Mouse (Mus musculus) myocyte (in vitro differentiated cells): ENCODE results near the gene Dclk2.

ENCODE experiments used
- E2F4 ChIP-seq: IDR thresholded peaks from one replicate; pipeline ENCODE4 v1.6.1; 2011; ENCODE audit warnings: mild to moderate bottlenecking, control low read depth, moderate library complexity; ENCODE audit not compliant: insufficient read depth
- MAX ChIP-seq: IDR thresholded peaks from one replicate; pipeline ENCODE4 v1.6.1; 2011; ENCODE audit warnings: low read depth, mild to moderate bottlenecking, control low read depth
- MYOD1 ChIP-seq, 3 experiments: IDR thresholded peaks; one replicate each; pipeline ENCODE4 v1.6.1; 2011; ENCODE audit warnings: control low read depth in 2 of 3, low read depth in 2 of 3, mild to moderate bottlenecking in 2 of 3, moderate library complexity in 1 of 3; ENCODE audit not compliant: insufficient read length in 2 of 3, control insufficient read depth in 1 of 3
- MYOG ChIP-seq, 3 experiments: IDR thresholded peaks; one replicate each; pipeline ENCODE4 v1.6.1; 2011; ENCODE audit warnings: control low read depth in 2 of 3, low read depth in 2 of 3, mild to moderate bottlenecking in 2 of 3; ENCODE audit not compliant: insufficient read length in 2 of 3, control insufficient read depth in 1 of 3, insufficient read depth in 1 of 3
- POLR2A ChIP-seq: IDR thresholded peaks from one replicate; pipeline ENCODE4 v1.6.1; 2011; ENCODE audit warnings: low read depth, mild to moderate bottlenecking, control low read depth, moderate library complexity; ENCODE audit not compliant: insufficient read length
- POLR2AphosphoS2 ChIP-seq: IDR thresholded peaks from one replicate; pipeline ENCODE4 v1.6.1; 2011; ENCODE audit warnings: low read depth, control low read depth; ENCODE audit not compliant: insufficient read length
- REST ChIP-seq: IDR thresholded peaks from one replicate; pipeline ENCODE4 v1.6.1; 2011; ENCODE audit warnings: mild to moderate bottlenecking, control low read depth, moderate library complexity; ENCODE audit not compliant: insufficient read depth, insufficient read length
- SRF ChIP-seq: IDR thresholded peaks from one replicate; pipeline ENCODE4 v1.6.1; 2011; ENCODE audit warnings: low read depth; ENCODE audit not compliant: control insufficient read depth, insufficient read length
- TCF12 ChIP-seq: IDR thresholded peaks from one replicate; pipeline ENCODE4 v1.6.1; 2011; ENCODE audit warnings: mild to moderate bottlenecking, control low read depth; ENCODE audit not compliant: poor library complexity, insufficient read depth, severe bottlenecking
- TCF3 ChIP-seq: IDR thresholded peaks from one replicate; pipeline ENCODE4 v1.6.1; 2011; ENCODE audit warnings: low read depth, control low read depth; ENCODE audit not compliant: insufficient read length
- USF1 ChIP-seq: IDR thresholded peaks from one replicate; pipeline ENCODE4 v1.6.1; 2011; ENCODE audit warnings: low read depth, mild to moderate bottlenecking, control low read depth, moderate library complexity

DNA sequence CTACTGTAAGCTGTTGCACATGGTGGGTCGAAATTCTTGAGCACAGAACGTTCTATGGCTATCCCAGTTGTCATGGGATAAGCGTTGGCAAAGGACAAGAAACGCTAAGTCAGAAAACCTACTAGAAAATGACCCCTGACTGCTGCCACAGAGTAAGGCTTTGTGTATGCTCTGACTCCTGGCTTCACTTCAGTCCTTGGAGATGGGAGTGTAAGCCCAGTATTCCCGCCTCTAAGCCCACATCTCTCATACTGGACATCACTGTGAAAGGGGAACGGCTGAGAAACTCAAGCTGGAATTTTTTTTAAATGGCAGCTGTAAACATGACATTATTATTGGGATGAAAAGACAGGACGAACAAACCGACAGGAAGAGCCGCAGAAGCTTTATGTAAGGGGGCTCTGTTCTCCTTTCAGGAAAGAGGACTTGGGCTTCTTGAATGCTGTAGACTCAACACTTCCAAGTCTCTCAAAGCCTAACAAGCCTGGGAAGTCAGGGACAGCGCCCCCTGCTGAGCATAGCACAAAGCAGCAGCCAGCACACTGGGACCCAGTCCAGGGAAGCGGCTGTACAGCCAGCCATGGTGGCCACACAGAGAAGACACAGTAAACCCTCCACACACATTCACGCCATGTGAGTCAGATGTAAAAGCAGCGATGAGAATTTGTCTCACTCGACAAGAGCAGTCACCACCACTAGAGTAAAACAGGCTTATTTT is 112.7 kb downstream of the Dclk2 start:
- TF ChIP-seq POLR2A = no peak
- TF ChIP-seq MAX = no peak
- TF ChIP-seq MYOD1 (IDR thresholded peaks at IDR 0.05; ENCODE audit: control insufficient read depth in 1 of 3, insufficient read length in 2 of 3, low read depth in 2 of 3) = no peak
- TF ChIP-seq TCF12 = no peak
- TF ChIP-seq USF1 = no peak
- TF ChIP-seq POLR2AphosphoS2 = no peak
- no peak for TF ChIP-seq REST
- no peak for TF ChIP-seq MYOG (IDR thresholded peaks at IDR 0.05; ENCODE audit: control insufficient read depth in 1 of 3, insufficient read depth in 1 of 3, insufficient read length in 2 of 3, low read depth in 2 of 3)
- no peak for TF ChIP-seq E2F4
- no peak for TF ChIP-seq TCF3
- no peak for TF ChIP-seq SRF
